Mouse (Mus musculus) embryonic facial prominence, embryonic 10.5 days (tissue): ENCODE results near the gene Eaf2. TPM values are rescaled to one million over a fixed set of nuclear protein-coding genes. Genes with fewer than 3 reads are reported as not detected.
A peak's percentile ranks its signal among the peaks of the same experiment; 100 is the strongest.

Experiments used
- DNase-seq: peaks from one replicate; pipeline ENCODE4 v3.0.0-alpha.2; 2017; ENCODE audit warnings: low spot score
- H3K27ac ChIP-seq: fragments of 300-500 bp; sonication (generic); replicated peaks from 2 replicates; pipeline ENCODE4 v1.5.1; 2016; ENCODE audit warnings: mild to moderate bottlenecking
- H3K27me3 ChIP-seq: fragments of 300-500 bp; sonication (generic); replicated peaks from 2 replicates; pipeline ENCODE4 v1.6.1; 2016; ENCODE audit warnings: low read depth, mild to moderate bottlenecking; ENCODE audit not compliant: poor library complexity, severe bottlenecking
- H3K36me3 ChIP-seq: fragments of 300-500 bp; sonication (generic); replicated peaks from 2 replicates; pipeline ENCODE4 v1.6.1; 2016; ENCODE audit warnings: mild to moderate bottlenecking, moderate library complexity
- H3K4me1 ChIP-seq: fragments of 300-500 bp; sonication (generic); 2 replicates; pipeline ENCODE4 v1.6.1; 2016
- H3K4me3 ChIP-seq: fragments of 300-500 bp; sonication (generic); 2 replicates; pipeline ENCODE4 v1.5.1; 2016; ENCODE audit warnings: mild to moderate bottlenecking, moderate library complexity
- H3K9me3 ChIP-seq: fragments of 300-500 bp; sonication (generic); 2 replicates; pipeline ENCODE4 v1.6.1; 2016; ENCODE audit warnings: mild to moderate bottlenecking
- WGBS: fragments of 180-500 bp; shearing (Covaris S2); methylation state at CpG from one replicate; pipeline ENCODE4 v1.1.7; 2016; 5-methylcytosine and 5-hydroxymethylcytosine counted together
- polyA plus RNA-seq: library from polyadenylated mRNA; unstranded; fragments of >200 nt; fragmentation: Nextera tagmentation; extraction: Ambion mirVana; gene quantifications from 2 replicates; pipeline ENCODE4 v1.2.1, GENCODE M21; 2016

Eaf2 gene
- 1.4 and 2.1 TPM in 2 replicates for polyA plus RNA-seq

DNA sequence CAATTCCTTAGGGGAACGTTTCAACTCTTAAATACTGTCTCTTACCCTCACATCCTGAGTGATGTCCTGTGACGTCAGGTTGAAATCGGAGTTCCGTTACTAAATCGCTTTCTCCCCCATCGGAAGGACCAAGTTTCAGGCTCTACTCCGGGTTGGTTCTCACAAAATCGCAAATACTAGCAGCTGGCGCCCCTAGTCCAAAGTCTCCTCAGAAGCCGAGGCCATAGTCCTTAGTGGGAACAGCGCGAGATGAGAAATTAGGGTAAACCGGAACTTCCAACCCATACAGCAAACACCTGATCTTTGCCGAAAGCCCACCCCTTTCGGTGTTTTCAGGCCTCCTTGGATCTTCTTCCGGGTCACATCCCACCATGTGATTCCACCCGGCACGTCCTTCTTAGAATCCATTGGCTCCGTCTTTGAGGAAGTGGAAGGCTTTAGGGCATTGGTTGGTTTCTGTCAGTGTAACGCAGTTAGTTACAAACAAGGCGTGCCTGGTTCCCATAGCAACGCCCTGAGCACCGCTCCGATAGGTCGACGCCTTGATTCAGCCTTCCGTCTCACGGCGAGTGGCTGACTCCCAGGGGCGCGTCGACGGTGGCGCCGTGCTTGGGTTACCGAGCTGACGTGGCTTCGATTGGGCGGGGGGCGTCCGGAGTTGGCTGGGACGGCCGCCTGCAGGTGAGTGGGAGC lies at the start of gene Eaf2, which contains the start of gene Golgb1:
Gene Eaf2, minus strand, starts transcription at position 421 of the 693 bp plus-strand sequence.
Gene Golgb1, plus strand, starts transcription at position 558 of the 693 bp plus-strand sequence.
- under 1% methylated on average over 43 of the region's 43 CpGs for WGBS
- Histone ChIP-seq H3K4me3 (peak within 1 kb of the TSS; percentile 86), H3K36me3 (peaks cover 32% of the 10 kb centered on the region), H3K27ac (peak within 1 kb of the TSS; percentile 86), H3K4me1 (peaks cover 12% of the 10 kb centered on the region), H3K9me3 (no peaks in the 10 kb centered on the region), H3K27me3 (no peaks in the 10 kb centered on the region)
- DNase-seq: peak; percentile 95

- no peak for DNase-seq
- H3K27me3 ChIP-seq: no peaks in the 10 kb centered on the region
- 96% methylated on average over 8 of the region's 8 CpGs for WGBS
- no peaks in the 10 kb centered on the region for H3K9me3 ChIP-seq
- no peak overlapping the region for H3K27ac ChIP-seq
- H3K4me1 ChIP-seq: no peaks in the 10 kb centered on the region
- no peak overlapping the region for H3K4me3 ChIP-seq
- H3K36me3 ChIP-seq: peaks cover 65% of the 10 kb centered on the region
Observed at GRCm38 (mm10) chr16:36924312-36924711, 49.5 kb upstream of the Eaf2 start.

DNA sequence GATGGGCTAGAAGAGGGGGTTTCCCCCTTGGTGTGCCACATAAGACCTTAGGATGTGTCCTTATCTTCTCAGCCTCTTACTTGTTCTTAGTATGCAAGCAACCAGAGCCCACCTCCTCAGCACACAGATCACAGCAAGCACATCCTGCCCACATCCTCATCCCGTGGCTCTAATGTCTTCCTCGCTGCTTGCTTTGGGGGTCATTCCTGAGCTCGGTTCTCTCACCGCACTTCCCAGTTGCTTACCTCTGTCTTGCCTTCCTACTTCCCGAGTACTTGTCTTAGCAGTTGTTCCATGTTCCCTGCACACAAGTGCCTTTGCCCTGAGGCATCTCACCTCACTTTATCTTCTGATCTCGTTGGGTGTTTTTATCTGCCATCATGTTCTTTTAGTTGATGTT lies 47.2 kb upstream of the Eaf2 start:
- 89% methylated on average over 6 of the region's 6 CpGs for WGBS
- H3K27ac ChIP-seq: no peak overlapping the region
- no peak for DNase-seq
- peaks cover 65% of the 10 kb centered on the region for H3K36me3 ChIP-seq
- no peaks in the 10 kb centered on the region for H3K9me3 ChIP-seq
- no peaks in the 10 kb centered on the region for H3K27me3 ChIP-seq
- no peak overlapping the region for H3K4me3 ChIP-seq
- no peaks in the 10 kb centered on the region for H3K4me1 ChIP-seq

DNA sequence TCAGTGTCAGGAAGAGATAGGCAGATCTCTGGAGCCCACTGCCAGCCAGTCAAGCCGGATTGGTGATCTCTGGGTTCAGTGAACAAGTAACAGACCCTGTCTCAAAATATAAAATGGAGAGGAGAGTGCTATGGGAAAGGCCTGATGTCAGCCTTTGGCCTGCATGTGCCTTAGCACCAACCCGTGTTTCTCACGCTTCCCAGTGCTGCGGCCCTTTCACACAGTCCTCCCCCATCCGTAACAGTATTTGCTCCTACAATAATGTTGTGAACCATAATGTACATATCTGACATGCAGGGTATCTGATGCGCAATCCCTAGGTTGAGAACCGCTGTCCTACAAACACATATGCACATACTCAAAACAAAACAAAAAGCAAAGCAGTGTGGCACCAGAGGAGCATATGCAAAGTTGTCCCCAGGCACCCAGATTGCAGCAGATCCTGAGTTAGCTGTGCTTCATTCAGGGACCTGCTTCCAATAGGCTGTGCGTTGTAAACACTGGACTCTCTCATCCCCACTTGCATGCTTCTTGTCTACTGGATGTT lies 46.3 kb upstream of the Eaf2 start:
- no peaks in the 10 kb centered on the region for H3K9me3 ChIP-seq
- H3K27ac ChIP-seq: no peak overlapping the region
- H3K27me3 ChIP-seq: no peaks in the 10 kb centered on the region
- no peak for DNase-seq
- no peaks in the 10 kb centered on the region for H3K4me1 ChIP-seq
- no peak overlapping the region for H3K4me3 ChIP-seq
- WGBS: 92% methylated on average over 8 of the region's 8 CpGs
- H3K36me3 ChIP-seq: peaks cover 65% of the 10 kb centered on the region

DNA sequence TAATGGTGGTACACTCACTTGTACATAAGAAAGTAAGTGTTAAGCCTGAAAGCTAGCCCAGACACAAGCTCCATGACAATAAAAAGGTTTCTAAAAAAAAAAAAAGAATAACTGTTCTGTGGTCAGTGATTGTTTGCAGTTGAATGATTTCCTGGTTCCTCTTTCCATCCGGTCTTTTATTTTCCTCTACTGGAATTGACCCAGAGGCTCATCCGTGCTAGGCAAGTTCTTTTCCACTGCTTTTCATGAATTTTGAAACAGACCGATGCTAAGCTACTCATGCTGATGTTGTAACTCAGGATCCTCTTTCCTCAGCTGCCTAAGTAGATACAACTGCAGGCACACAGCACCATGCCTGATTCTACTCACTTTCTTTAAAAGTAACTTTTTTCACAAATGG lies 45.6 kb upstream of the Eaf2 start:
- Histone ChIP-seq H3K27me3 (no peaks in the 10 kb centered on the region), H3K9me3 (no peaks in the 10 kb centered on the region), H3K36me3 (peaks cover 65% of the 10 kb centered on the region), H3K4me1 (no peaks in the 10 kb centered on the region), H3K4me3 (no peak overlapping the region), H3K27ac (no peak overlapping the region)
- WGBS: 97% methylated on average over 3 of the region's 3 CpGs
- no peak for DNase-seq

DNA sequence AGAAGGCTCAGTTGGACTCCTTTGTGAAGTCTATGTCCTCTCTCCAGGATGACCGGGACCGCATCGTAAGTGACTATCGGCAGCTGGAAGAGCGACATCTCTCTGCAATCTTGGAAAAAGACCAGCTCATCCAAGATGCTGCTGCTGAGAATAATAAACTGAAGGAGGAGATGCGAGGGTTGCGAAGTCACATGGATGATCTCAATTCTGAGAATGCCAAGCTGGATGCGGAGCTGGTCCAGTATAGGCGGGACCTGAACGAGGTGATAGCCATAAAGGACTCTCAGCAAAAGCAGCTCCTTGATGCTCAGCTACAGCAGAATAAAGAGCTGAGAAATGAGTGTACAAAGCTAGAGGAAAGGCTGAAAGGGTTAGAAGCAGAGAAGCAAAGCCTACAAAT lies 43.7 kb upstream of the Eaf2 start:
- Histone ChIP-seq H3K4me1 (no peaks in the 10 kb centered on the region), H3K36me3 (peaks cover 72% of the 10 kb centered on the region), H3K9me3 (no peaks in the 10 kb centered on the region), H3K27ac (no peak overlapping the region), H3K27me3 (no peaks in the 10 kb centered on the region), H3K4me3 (no peak overlapping the region)
- DNase-seq: no peak
- WGBS: 96% methylated on average over 10 of the region's 10 CpGs

DNA sequence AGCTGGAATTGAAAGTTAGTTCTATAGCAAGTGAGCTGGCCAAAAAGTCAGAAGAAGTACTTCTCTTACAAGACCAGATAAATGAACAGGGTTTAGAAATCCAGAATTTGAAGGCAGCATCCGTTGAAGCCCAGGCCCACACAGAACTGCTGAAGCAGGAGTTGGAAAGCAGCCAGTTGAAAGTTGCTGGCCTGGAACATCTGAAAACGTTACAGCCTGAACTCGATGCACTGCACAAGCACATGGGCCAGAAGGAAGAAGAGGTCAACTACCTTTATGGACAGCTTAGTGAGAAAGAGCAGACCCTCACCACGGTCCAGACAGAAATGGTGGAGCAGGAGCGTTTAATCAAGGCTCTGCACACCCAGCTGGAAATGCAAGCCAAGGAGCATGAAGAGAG lies 39.4 kb upstream of the Eaf2 start:
- Histone ChIP-seq H3K27ac (no peak overlapping the region), H3K36me3 (peaks cover 82% of the 10 kb centered on the region), H3K4me3 (no peak overlapping the region), H3K4me1 (no peaks in the 10 kb centered on the region), H3K27me3 (no peaks in the 10 kb centered on the region), H3K9me3 (no peaks in the 10 kb centered on the region)
- WGBS: 94% methylated on average over 5 of the region's 5 CpGs
- no peak for DNase-seq

GRCm38 (mm10) chr16:36912311-36912710 lies 37.5 kb upstream of the Eaf2 start:
- WGBS: 92% methylated on average over 13 of the region's 13 CpGs
- peaks cover 78% of the 10 kb centered on the region for H3K36me3 ChIP-seq
- H3K27ac ChIP-seq: no peak overlapping the region

GRCm38 (mm10) chr16:36911909-36912308 lies 37.1 kb upstream of the Eaf2 start:
- H3K36me3 ChIP-seq: peaks cover 77% of the 10 kb centered on the region
- WGBS: 93% methylated on average over 10 of the region's 10 CpGs
- H3K4me3 ChIP-seq: no peak overlapping the region
- H3K9me3 ChIP-seq: no peaks in the 10 kb centered on the region
- H3K4me1 ChIP-seq: no peaks in the 10 kb centered on the region
- no peaks in the 10 kb centered on the region for H3K27me3 ChIP-seq
- H3K27ac ChIP-seq: no peak overlapping the region
- DNase-seq: no peak

More at GRCm38 (mm10) chr16:36912311-36912710, 37.5 kb upstream of the Eaf2 start:
- Histone ChIP-seq H3K4me1 (no peaks in the 10 kb centered on the region), H3K27me3 (no peaks in the 10 kb centered on the region), H3K4me3 (no peak overlapping the region), H3K9me3 (no peaks in the 10 kb centered on the region)
- DNase-seq: no peak

GRCm38 (mm10) chr16:36903156-36903555 lies 28.4 kb upstream of the Eaf2 start:
- WGBS: 89% methylated on average over 5 of the region's 5 CpGs
- Histone ChIP-seq H3K4me1 (no peaks in the 10 kb centered on the region), H3K27ac (no peak overlapping the region), H3K9me3 (no peaks in the 10 kb centered on the region), H3K36me3 (peaks cover 68% of the 10 kb centered on the region), H3K27me3 (no peaks in the 10 kb centered on the region), H3K4me3 (no peak overlapping the region)
- DNase-seq: no peak

- DNase-seq: no peak
- Histone ChIP-seq H3K9me3 (no peaks in the 10 kb centered on the region), H3K36me3 (peaks cover 80% of the 10 kb centered on the region), H3K27ac (no peak overlapping the region), H3K4me1 (no peaks in the 10 kb centered on the region), H3K27me3 (no peaks in the 10 kb centered on the region), H3K4me3 (no peak overlapping the region)
- 96% methylated on average over 6 of the region's 6 CpGs for whole genome bisulfite sequencing
Observed at GRCm38 (mm10) chr16:36896712-36897111, 21.9 kb upstream of the Eaf2 start.

DNA sequence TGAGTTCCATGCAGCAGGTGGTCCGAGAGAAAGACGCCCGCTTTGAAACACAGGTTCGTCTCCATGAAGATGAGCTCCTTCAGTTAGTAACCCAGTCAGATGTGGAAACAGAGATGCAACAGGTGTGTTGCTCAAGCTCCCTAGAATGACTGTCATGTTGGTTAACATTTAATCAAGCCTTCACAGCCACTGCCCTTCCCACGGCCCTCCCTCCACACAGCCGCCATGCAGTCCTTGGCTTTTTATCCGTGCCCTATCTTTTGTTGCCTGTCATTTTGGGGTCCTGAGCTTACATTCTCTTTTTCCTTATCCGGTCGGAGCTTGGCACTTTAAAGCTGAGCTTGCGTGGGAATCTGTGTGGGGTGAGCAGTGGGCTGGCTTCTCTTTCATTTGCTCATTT lies 18.5 kb upstream of the Eaf2 start:
- DNase-seq: no peak
- H3K4me1 ChIP-seq: no peaks in the 10 kb centered on the region
- H3K27ac ChIP-seq: no peak overlapping the region
- H3K27me3 ChIP-seq: no peaks in the 10 kb centered on the region
- peaks cover 84% of the 10 kb centered on the region for H3K36me3 ChIP-seq
- 90% methylated on average over 10 of the region's 10 CpGs for WGBS
- no peaks in the 10 kb centered on the region for H3K9me3 ChIP-seq
- H3K4me3 ChIP-seq: no peak overlapping the region

GRCm38 (mm10) chr16:36891415-36891814 lies 16.6 kb upstream of the Eaf2 start:
- Histone ChIP-seq H3K36me3 (peaks cover 83% of the 10 kb centered on the region), H3K4me1 (no peaks in the 10 kb centered on the region), H3K9me3 (no peaks in the 10 kb centered on the region), H3K27ac (no peak overlapping the region), H3K27me3 (no peaks in the 10 kb centered on the region), H3K4me3 (no peak overlapping the region)
- DNase-seq: no peak
- WGBS: 94% methylated on average over 4 of the region's 4 CpGs
